Mouse (Mus musculus) 416B (cell line): ENCODE measurements at regions not wholly inside any gene's neighbourhood (a gene's known extent, or its start where the extent isn't known, plus 50 kb on each side); places are given as distances from the start of the nearest gene placed in this dataset.

Source experiments
- DNase-seq: peaks from one replicate; pipeline ENCODE4 v3.0.0; 2011; ENCODE audit warnings: low read depth

- peak; percentile 75 for DNase-seq
Observed at GRCm38 (mm10) chr15:34027111-34027510, 330.6 kb downstream of the 9430069I07Rik start.

GRCm38 (mm10) chr15:34025396-34025795 is 332.3 kb downstream of the 9430069I07Rik start:
- no peak for DNase-seq

- peak; percentile 68 for DNase-seq
Observed at GRCm38 (mm10) chr15:34021857-34022256, 335.8 kb downstream of the 9430069I07Rik start.

GRCm38 (mm10) chr15:34016397-34017156 is 341.1 kb downstream of the 9430069I07Rik start:
- DNase-seq: peak; percentile 69

- no peak for DNase-seq
Observed at GRCm38 (mm10) chr15:34008591-34008990, 349.1 kb downstream of the 9430069I07Rik start.

- DNase-seq: no peak
Observed at GRCm38 (mm10) chr15:33992383-33992782, 365.3 kb downstream of the 9430069I07Rik start.

GRCm38 (mm10) chr15:33975077-33975476 is 382.6 kb downstream of the 9430069I07Rik start:
- DNase-seq: peak; percentile 28

GRCm38 (mm10) chr15:33973466-33973865 is 384.2 kb downstream of the 9430069I07Rik start:
- DNase-seq: no peak

- DNase-seq: no peak
Observed at GRCm38 (mm10) chr15:33969409-33969808, 388.3 kb downstream of the 9430069I07Rik start.

- DNase-seq: no peak
Observed at GRCm38 (mm10) chr15:33935013-33935664, 422.5 kb downstream of the 9430069I07Rik start.

- no peak for DNase-seq
Observed at GRCm38 (mm10) chr15:33926446-33926845, 431.2 kb downstream of the 9430069I07Rik start.

- no peak for DNase-seq
Observed at GRCm38 (mm10) chr15:33924094-33924890, 433.4 kb downstream of the 9430069I07Rik start.

- no peak for DNase-seq
Observed at GRCm38 (mm10) chr15:33914891-33915290, 442.8 kb downstream of the 9430069I07Rik start.

GRCm38 (mm10) chr15:33906727-33907479 is 450.8 kb downstream of the 9430069I07Rik start:
- DNase-seq: no peak

- DNase-seq: no peak
Observed at GRCm38 (mm10) chr15:33896076-33896475, 461.6 kb downstream of the 9430069I07Rik start.

GRCm38 (mm10) chr15:33890606-33891005 is 467.1 kb downstream of the 9430069I07Rik start:
- no peak for DNase-seq

- no peak for DNase-seq
Observed at GRCm38 (mm10) chr15:33888865-33889368, 468.8 kb downstream of the 9430069I07Rik start.

- DNase-seq: no peak
Observed at GRCm38 (mm10) chr15:33862224-33862752, 495.4 kb downstream of the 9430069I07Rik start.

GRCm38 (mm10) chr15:33825435-33826088 is 532.1 kb downstream of the 9430069I07Rik start:
- DNase-seq: no peak

- no peak for DNase-seq
Observed at GRCm38 (mm10) chr15:33824826-33825225, 532.8 kb downstream of the 9430069I07Rik start.

GRCm38 (mm10) chr15:33780960-33781359 is 576.7 kb downstream of the 9430069I07Rik start:
- no peak for DNase-seq
